Mouse (Mus musculus): ENCODE results near the gene Abca1.
A peak's percentile ranks its signal among the peaks of the same experiment; 100 is the strongest.

The Abca1 gene

GRCm38 (mm10) chr4:53159767-53160166 lies at the start of gene Abca1:
Gene Abca1, minus strand, starts transcription at chr4:53159895.
- DNase-seq (ENCODE audit: extremely low read depth, low read depth, low spot score): no peak

DNA sequence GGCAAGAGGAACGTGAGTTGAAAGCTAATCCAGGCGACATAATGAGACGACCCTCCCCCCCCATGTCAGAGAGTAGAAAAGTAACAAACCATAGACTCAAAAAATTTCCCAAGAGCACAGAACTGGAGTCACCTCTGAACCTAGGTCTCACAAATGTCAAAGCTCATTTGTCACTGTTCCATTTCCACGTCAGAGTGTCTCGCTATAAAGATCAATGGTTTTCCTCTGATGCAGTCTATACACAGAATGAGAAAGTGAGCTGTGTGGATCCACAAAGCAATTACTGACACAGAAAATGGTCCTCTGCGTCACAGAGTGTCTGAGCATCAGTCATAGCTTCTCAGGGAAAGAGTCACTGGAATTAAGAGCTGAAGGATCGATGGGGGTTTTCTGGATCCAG lies 44.8 kb upstream of the Abca1 start:
- DNase-seq (ENCODE audit: extremely low read depth, low read depth, low spot score): no peak

DNA sequence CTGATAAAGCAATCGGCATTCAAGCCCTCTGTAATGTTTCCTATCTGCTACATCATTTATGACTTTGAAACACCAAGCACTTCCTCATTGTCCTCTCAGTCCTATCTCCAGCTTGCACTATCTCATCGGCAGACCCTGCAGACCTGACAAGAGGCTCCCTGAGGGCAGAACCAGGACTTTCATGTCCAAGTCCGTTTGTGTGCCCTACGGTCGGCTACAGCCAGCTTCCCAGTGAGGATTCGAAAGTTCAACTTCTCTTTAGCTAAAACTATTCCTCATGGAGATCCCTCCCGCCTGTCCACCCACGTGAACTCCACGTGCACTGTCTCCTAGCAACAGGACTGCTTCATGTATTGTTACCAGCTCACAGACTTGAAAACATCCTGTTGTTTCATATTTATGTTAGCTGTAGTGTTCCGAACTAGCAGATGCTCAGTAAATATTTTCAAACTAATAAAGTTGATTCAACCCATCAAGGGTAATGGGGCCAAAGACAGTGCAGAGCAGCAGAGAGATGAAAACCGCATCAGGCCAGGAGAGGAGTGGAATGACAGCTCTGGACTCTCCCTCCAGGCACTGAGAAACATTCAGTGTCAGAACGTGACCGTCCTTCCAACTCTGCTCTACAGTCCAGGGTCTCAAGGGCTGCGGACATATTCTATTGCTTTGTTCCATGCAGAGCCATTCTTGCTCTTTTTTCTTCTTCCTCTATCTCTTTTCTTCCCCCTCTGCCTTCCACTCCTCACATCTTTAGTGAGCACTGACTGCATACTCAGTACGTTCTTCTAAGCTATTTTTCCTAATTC lies 44.1 kb upstream of the Abca1 start:
- no peak for DNase-seq (ENCODE audit: extremely low read depth, low read depth, low spot score)

- DNase-seq (ENCODE audit: extremely low read depth, low read depth, low spot score): peak; percentile 94
Measured at GRCm38 (mm10) chr4:53200276-53200675, 40.6 kb upstream of the Abca1 start.

GRCm38 (mm10) chr4:53197842-53198241 lies 38.1 kb upstream of the Abca1 start:
- DNase-seq (ENCODE audit: extremely low read depth, low read depth, low spot score): peak; percentile 66

DNA sequence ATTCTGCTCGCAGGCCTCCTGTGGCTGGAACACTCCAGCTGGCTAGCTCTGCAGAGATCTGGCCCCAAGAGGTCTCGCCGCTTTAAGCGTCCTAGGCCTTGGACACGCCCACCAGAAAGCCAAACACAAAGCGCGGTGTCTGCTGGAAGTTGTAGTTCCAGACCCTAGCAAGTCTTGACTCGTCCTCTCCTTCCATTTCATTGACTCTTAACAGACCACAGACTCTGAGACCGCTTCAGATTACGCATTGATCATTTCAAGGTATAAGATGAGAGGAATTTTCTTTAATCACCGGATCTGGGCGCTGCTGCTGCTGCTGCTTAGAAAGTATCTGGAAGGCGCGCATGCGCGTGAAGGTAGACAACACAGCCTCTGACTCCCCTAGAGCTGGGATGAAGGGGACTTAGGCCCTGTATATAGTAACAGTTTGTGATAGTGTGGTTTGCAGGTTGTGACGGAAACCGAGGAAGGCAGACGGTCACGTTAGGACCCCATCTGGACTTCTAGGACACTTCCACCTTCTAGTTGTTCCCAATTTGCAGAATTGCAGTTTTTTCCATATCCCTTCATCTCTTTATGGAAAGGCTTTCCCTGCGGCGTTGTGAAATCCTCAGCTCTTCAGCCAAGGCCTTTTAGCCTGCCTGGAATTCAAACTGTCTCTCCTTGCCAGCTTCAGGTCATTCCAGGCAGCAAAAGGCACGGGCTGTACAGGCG lies 36.5 kb upstream of the Abca1 start:
- peak; percentile 75 for DNase-seq (ENCODE audit: extremely low read depth, low read depth, low spot score)

- DNase-seq (ENCODE audit: extremely low read depth, low read depth, low spot score): no peak
Measured at GRCm38 (mm10) chr4:53187071-53187470, 27.4 kb upstream of the Abca1 start.

DNA sequence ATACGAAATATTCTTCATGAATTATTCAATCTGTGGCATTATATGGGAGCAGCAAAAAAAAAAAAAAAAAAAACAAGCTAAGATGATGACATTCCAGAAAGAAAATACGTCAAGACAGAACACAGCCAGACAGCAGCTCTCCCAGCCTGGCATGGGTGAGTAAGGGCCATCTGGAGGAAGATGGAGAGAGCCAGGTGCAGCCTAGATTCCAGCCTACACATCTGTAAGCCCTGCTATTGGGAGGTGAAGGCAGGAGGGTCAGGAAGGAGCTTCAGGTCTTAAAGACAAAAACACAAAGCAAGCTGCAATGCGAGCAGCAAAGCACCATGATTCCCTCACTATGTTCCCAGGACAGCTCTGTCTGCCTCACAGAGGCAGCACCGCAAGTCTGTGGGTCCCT lies 26.9 kb upstream of the Abca1 start:
- DNase-seq (ENCODE audit: extremely low read depth, low read depth, low spot score): no peak

DNA sequence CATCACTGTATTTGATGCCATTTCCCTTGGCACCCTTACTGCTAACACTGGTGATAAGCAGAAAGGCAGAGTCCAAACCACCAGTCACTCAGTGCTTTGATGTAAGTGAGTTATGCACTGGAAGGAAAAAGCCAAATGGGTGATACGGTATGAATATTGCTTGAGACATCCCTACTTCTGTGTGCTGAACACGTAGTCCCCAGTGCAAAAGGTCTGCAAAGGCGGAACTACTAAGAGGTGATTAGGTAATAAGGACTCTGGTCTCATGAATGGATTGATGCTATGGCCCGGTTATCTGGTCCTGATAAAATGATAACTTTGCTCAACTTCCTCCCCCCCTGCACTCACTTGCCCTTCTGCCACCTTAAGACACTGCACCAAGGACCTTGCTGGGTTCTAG lies 26.4 kb upstream of the Abca1 start:
- DNase-seq (ENCODE audit: extremely low read depth, low read depth, low spot score): no peak

- DNase-seq (ENCODE audit: extremely low read depth, low read depth, low spot score): no peak
Measured at GRCm38 (mm10) chr4:53181479-53181878, 21.8 kb upstream of the Abca1 start.

DNA sequence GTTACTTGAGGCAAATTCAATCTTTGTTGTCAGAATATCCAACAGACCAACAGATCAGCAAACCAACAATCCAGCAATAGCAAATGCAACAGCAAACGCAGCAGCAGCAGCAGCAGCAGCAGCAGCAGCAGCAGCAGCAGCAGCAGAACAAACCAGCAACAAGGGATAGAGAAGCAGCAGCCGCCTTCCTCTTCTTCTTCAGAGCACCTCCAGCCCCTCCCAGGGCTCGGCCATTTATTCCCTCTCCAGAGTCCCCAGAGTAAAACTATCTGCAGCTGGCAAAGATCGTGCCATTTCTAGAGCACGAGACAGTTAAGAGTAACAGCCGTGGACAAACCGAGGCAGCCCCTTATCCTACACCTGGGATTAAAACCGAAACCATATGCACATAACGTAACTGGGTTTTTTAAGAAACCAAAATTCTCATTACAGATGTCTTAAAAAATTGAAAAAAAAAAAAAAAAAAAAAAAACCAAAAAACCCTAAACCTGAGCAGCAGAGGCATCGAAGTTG lies 19.7 kb upstream of the Abca1 start:
- no peak for DNase-seq (ENCODE audit: extremely low read depth, low read depth, low spot score)

DNA sequence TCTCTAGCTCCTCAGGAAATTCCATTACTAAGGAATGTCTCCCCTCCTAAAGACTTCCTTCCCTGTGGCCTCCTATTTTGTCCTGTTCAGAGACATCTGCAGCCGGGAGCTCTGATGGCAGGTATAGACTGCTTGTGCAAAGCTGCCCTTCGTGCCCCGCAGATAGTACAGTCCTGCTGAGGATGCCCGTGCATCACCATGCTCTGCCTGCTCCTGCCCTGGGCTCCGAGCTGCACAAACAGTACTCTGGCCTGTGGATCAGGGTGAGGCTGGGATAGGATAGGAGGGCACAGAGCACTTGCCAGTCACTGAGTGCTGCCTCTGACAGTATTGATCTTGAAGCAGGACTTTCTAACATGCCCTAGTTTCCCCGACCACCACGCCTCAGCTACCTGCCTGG lies 18.8 kb upstream of the Abca1 start:
- DNase-seq (ENCODE audit: extremely low read depth, low read depth, low spot score): no peak

GRCm38 (mm10) chr4:53177696-53178095 lies 18.0 kb upstream of the Abca1 start:
- DNase-seq (ENCODE audit: extremely low read depth, low read depth, low spot score): no peak

DNA sequence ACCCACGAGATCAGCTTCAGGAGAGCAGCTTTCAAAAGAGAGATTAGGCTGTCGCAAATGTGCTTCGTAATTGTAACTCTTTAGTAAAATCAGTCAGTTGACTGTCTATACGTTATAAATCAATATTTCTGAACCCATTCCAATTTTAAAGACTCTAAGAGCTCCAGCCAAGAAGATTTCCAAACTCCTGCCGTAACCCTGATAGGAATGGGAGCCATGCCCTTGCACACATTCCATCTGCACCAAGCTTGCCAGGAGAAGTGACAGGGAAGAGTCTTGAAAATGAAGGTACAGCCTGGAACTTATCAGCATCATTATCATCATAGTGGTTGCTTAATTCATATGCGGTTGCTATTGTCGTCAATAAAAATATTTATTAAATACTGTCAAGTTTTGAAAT lies 15.2 kb upstream of the Abca1 start:
- DNase-seq (ENCODE audit: extremely low read depth, low read depth, low spot score): peak; percentile 52

GRCm38 (mm10) chr4:53170403-53170802 lies 10.7 kb upstream of the Abca1 start:
- no peak for DNase-seq (ENCODE audit: extremely low read depth, low read depth, low spot score)

GRCm38 (mm10) chr4:53165231-53165630 lies 5.5 kb upstream of the Abca1 start:
- DNase-seq (ENCODE audit: extremely low read depth, low read depth, low spot score): no peak

DNA sequence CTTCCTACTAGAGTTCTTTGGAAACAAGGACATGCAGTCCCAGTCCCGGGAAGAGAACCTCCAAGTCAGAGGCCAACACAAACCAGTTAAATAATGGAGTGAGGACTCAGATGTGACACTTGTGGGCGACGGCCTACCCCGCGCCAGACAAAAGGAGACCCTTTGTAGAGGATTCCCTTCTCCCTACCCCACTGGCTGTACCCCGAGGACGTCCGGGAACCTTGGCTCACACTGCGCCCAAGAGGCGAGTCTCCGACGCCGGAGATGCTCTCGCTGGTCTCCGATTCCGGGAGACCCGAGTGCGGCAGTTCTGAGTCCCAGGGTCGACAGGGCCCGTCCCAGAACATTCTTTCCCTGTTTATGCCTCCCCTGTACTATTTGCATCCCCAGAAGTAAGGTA lies 519 bp downstream of the Abca1 start:
- DNase-seq (ENCODE audit: extremely low read depth, low read depth, low spot score): no peak

GRCm38 (mm10) chr4:53158634-53159033 lies 1.1 kb downstream of the Abca1 start:
- no peak for DNase-seq (ENCODE audit: extremely low read depth, low read depth, low spot score)

DNA sequence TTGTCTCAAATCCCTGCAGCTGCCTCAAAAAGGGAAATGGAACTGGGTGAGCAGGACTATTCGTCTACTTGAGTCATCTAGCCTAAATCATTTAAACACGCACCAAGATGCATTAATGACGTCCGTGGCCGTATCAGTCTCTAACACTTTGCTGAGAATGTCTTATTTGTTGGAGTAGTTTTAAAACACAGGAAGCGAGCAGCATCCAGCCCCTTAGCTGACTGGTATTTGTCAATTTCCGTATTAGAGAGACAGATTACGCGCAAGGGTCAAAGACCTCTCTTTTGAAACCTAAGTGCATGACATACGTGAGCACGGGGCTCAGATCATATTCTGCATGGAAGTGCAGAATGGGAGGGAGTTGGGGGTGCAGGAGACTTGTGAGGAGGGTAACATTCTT lies 4.2 kb downstream of the Abca1 start:
- DNase-seq (ENCODE audit: extremely low read depth, low read depth, low spot score): no peak

- DNase-seq (ENCODE audit: extremely low read depth, low read depth, low spot score): no peak
Measured at GRCm38 (mm10) chr4:53153711-53154110, 6.0 kb downstream of the Abca1 start.

DNA sequence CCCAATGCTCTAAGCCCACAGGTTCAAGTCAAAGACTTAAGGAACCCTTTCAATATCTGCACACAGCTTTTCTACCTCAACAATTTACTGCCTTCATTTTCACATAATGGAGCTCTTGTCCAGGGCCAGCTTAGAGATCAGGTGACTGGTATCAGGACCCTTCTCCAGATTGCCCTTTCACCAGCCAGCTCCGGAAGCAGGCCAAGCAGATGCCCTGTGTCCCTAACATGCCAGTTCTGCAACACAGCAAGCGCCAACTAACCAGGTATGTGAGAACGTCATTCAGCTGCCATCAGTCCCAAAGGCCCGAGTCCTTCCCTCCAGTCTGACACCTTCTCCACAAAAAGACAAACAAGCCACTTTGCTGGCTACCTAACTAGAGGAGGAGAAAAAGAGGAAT lies 6.6 kb downstream of the Abca1 start:
- DNase-seq (ENCODE audit: extremely low read depth, low read depth, low spot score): no peak

- no peak for DNase-seq (ENCODE audit: extremely low read depth, low read depth, low spot score)
Measured at GRCm38 (mm10) chr4:53152655-53153054, 7.0 kb downstream of the Abca1 start.
